Mouse (Mus musculus): ENCODE data around the gene Dhrs7c.

GRCm38 (mm10) chr11:67757373-67758167, 40.4 kb upstream of the Dhrs7c start:
- TF ChIP-seq ZNF384 (IDR thresholded peaks at IDR 0.05; ENCODE audit: low read depth, low read length) (no peak), HCFC1 (IDR thresholded peaks at IDR 0.05; ENCODE audit: borderline replicate concordance, insufficient read depth, low read length) (no peak), MAFK (IDR thresholded peaks at IDR 0.05; ENCODE audit: insufficient read depth, low read depth, low read length) (no peak), CHD2 (IDR thresholded peaks at IDR 0.05; ENCODE audit: low read depth, low read length) (no peak)
